Mouse (Mus musculus) gastrocnemius, postnatal 36 days (tissue): ENCODE data around the gene Proca1. TPM values are rescaled to one million over a fixed set of nuclear protein-coding genes. Genes with fewer than 3 reads are reported as not detected.

Source experiments
- DNase-seq, 2 experiments: peaks; one replicate each; pipeline ENCODE4 v3.0.0; 2022
- intact Hi-C: fragments of 180-260 bp; cut with DNase I; formaldehyde crosslinking; loops from one replicate; pipeline ENCODE4 v1.15.1; 2025
- long read RNA-seq, 2 experiments: library from polyadenylated mRNA; stranded (forward); transcript quantifications; one replicate each; pipeline ENCODE4 v2.0.0; 2021
- total RNA-seq, 2 experiments: library from RNA; stranded (reverse); gene quantifications; 2 replicates each; pipeline ENCODE4 v1.2.3; 2021

Gene Proca1
- total RNA-seq: under 1 TPM in 1 of 2 experiments, not detected in 1; 0.74 TPM
- long read RNA-seq, experiment 1, partial matches to known transcripts: 0 of 5 reads
- long read RNA-seq, experiment 1, other reads (novel, unspliced or antisense): 4 of 5 reads
- long read RNA-seq, experiment 2, partial matches to known transcripts: 0 of 8 reads
- long read RNA-seq, experiment 2, other reads (novel, unspliced or antisense): 8 of 8 reads

GRCm38 (mm10) chr11:78193113-78193512 lies at the start of gene Proca1:
TSS of gene Proca1 (plus strand) at chr11:78193392.
- intact Hi-C loops: no loop called here
- no peak for DNase-seq

GRCm38 (mm10) chr11:78143520-78143919 lies 49.7 kb upstream of the Proca1 start:
- DNase-seq: no peak
- intact Hi-C loops: no loop called here

GRCm38 (mm10) chr11:78146168-78146567 lies 47.0 kb upstream of the Proca1 start:
- intact Hi-C loops: no loop called here
- no peak for DNase-seq

- intact Hi-C loops: no loop called here
- DNase-seq: no peak
These were observed 46.3 kb upstream of the Proca1 start for GRCm38 (mm10) chr11:78146707-78147543.

- intact Hi-C loops: no loop called here
- no peak for DNase-seq
These were observed 42.0 kb upstream of the Proca1 start for GRCm38 (mm10) chr11:78151161-78151560.

- DNase-seq: peak; percentile 43 to 49
- intact Hi-C loops: no loop called here
These were observed 40.6 kb upstream of the Proca1 start for GRCm38 (mm10) chr11:78152299-78153231.

GRCm38 (mm10) chr11:78153778-78154177 lies 39.4 kb upstream of the Proca1 start:
- DNase-seq: no peak
- intact Hi-C loops: no loop called here

GRCm38 (mm10) chr11:78155674-78156073 lies 37.5 kb upstream of the Proca1 start:
- DNase-seq: no peak
- intact Hi-C loops: loop anchor here (5.0 kb wide), 1 partner anchor 58 kb away; no protein-coding TSS in a partner anchor

- no peak for DNase-seq
- intact Hi-C loops: loop anchor here (5.0 kb wide), 1 partner anchor 59 kb away; no protein-coding TSS in a partner anchor
These were observed 37.0 kb upstream of the Proca1 start for GRCm38 (mm10) chr11:78156156-78156699.

- peak in 1 of 2 experiments; percentile 51 for DNase-seq
- intact Hi-C loops: loop anchor here (1.0 to 5.0 kb wide), 2 partner anchors 19 to 62 kb away; no protein-coding TSS in a partner anchor
These were observed 34.1 kb upstream of the Proca1 start for GRCm38 (mm10) chr11:78159096-78159495.

- no peak for DNase-seq
- intact Hi-C loops: loop anchor here (1.0 to 5.0 kb wide), 2 partner anchors 19 to 62 kb away; no protein-coding TSS in a partner anchor
These were observed 33.6 kb upstream of the Proca1 start for GRCm38 (mm10) chr11:78159557-78159956.

GRCm38 (mm10) chr11:78160171-78160570 lies 33.0 kb upstream of the Proca1 start:
- DNase-seq: no peak
- intact Hi-C loops: no loop called here

GRCm38 (mm10) chr11:78160675-78161074 lies 32.5 kb upstream of the Proca1 start:
- intact Hi-C loops: no loop called here
- DNase-seq: no peak

- intact Hi-C loops: no loop called here
These were observed 32.0 kb upstream of the Proca1 start for GRCm38 (mm10) chr11:78161169-78161568.

GRCm38 (mm10) chr11:78161968-78162367 lies 31.2 kb upstream of the Proca1 start:
- no peak for DNase-seq
- intact Hi-C loops: no loop called here

More at GRCm38 (mm10) chr11:78161169-78161568, 32.0 kb upstream of the Proca1 start:
- DNase-seq: no peak

GRCm38 (mm10) chr11:78162504-78162903 lies 30.7 kb upstream of the Proca1 start:
- intact Hi-C loops: no loop called here

GRCm38 (mm10) chr11:78163045-78163444 lies 30.1 kb upstream of the Proca1 start:
- intact Hi-C loops: no loop called here
- DNase-seq: no peak

More at GRCm38 (mm10) chr11:78162504-78162903, 30.7 kb upstream of the Proca1 start:
- peak in 1 of 2 experiments; percentile 54 for DNase-seq

GRCm38 (mm10) chr11:78163681-78164603 lies 29.2 kb upstream of the Proca1 start:
- peak in 1 of 2 experiments; percentile 44 for DNase-seq
- intact Hi-C loops: no loop called here

- DNase-seq: no peak
- intact Hi-C loops: no loop called here
These were observed 28.6 kb upstream of the Proca1 start for GRCm38 (mm10) chr11:78164604-78164923.
